Mouse (Mus musculus) thymus, adult 2 months (tissue): ENCODE data around the gene Gm3893. TPM values are rescaled to one million over a fixed set of nuclear protein-coding genes. Genes with fewer than 3 reads are reported as not detected.
"Not testable (repeated sequence)": the region's sequence is repeated elsewhere in the genome, so short reads cannot be mapped to it uniquely, and the experiment has no call there.

Experiments
- DNase-seq: peaks from one replicate; pipeline ENCODE4 v3.0.0; 2021
- H3K27ac ChIP-seq: fragments of 200-500 bp; 2 replicates; pipeline ENCODE4 v1.5.1; 2012; ENCODE audit warnings: low read length, control low read depth; ENCODE audit not compliant: control insufficient read depth, insufficient read depth
- H3K27me3 ChIP-seq: fragments of 200-500 bp; 2 replicates; pipeline ENCODE4 v1.6.1; 2012; ENCODE audit warnings: mild to moderate bottlenecking, low read length, moderate library complexity, mixed read lengths; ENCODE audit not compliant: control insufficient read depth, insufficient read depth
- H3K36me3 ChIP-seq: fragments of 200-500 bp; 2 replicates; pipeline ENCODE4 v1.6.1; 2012; ENCODE audit warnings: mild to moderate bottlenecking, low read length, moderate library complexity; ENCODE audit not compliant: control insufficient read depth, insufficient read depth
- H3K4me1 ChIP-seq: fragments of 200-500 bp; replicated peaks from 2 replicates; pipeline ENCODE4 v1.6.1; 2012; ENCODE audit warnings: low read length; ENCODE audit not compliant: control insufficient read depth, insufficient read depth
- H3K4me3 ChIP-seq: fragments of 200-500 bp; 2 replicates; pipeline ENCODE4 v1.5.1; 2012; ENCODE audit warnings: mild to moderate bottlenecking, low read length, control low read depth, moderate library complexity; ENCODE audit not compliant: control insufficient read depth, insufficient read depth
- WGBS: fragments of 180-500 bp; shearing (Covaris S2); methylation state at CpG from one replicate; pipeline ENCODE4 v1.1.7; 2018; 5-methylcytosine and 5-hydroxymethylcytosine counted together
- polyA plus RNA-seq: library from polyadenylated mRNA; depleted of rRNA; stranded (reverse); fragments of >200 nt; gene quantifications from 2 replicates; pipeline ENCODE4 v1.2.3, GENCODE M21; 2012; rRNA removed

Gm3893 gene
- polyA plus RNA-seq = not detected in 2 replicates

DNA sequence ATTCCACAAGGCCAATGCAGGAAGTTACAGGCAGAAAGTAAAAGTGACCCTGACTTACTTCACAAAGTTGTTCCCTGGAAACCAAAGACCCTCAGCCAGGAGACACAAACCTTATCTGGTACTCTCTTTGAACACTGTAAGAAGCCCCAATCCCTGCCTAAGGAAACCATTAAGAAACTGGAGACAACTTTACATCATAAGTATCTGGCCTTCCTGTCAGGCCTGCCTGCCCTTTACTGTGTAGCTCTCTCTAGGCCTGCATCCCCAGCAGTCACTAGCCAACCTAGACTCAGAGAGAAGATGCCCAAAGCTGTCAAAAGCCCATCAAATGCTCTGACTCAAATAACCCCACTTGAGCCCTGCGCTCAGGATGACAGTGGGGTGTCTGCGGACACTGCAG is at the start of gene Gm3893:
Gm3893 (plus strand) TSS at position 301 of the 400 bp plus-strand sequence.
- H3K4me3 ChIP-seq, H3K27ac ChIP-seq, H3K27me3 ChIP-seq, H3K4me1 ChIP-seq, H3K36me3 ChIP-seq, DNase-seq: not testable (repeated sequence)
- no CpG with 5 or more reads among the region's 2 CpGs for WGBS

GRCm38 (mm10) chr4:42114517-42114916 is 23.5 kb downstream of the Gm3893 start, which contains the start of gene Gm13304:
Gene Gm13304 (plus strand): TSS chr4:42114817.
- H3K4me1 ChIP-seq, H3K27ac ChIP-seq, H3K4me3 ChIP-seq, H3K27me3 ChIP-seq, H3K36me3 ChIP-seq, DNase-seq: not testable (repeated sequence)
- no CpG with 5 or more reads among the region's 5 CpGs for WGBS

Other genes with a start within 250 kb of the Gm3893 start
- gene Gm21541, start 187.6 kb upstream of the Gm3893 start, polyA plus RNA-seq = 12.4 and 22.8 TPM in 2 replicates
- 4.3 and 5.9 TPM in 2 replicates for gene Gm20878, start 149.6 kb upstream of the Gm3893 start, polyA plus RNA-seq
- 0.15 TPM in 2 replicates for gene Fam205a4, start 125.1 kb upstream of the Gm3893 start, polyA plus RNA-seq
- 0.12 TPM in 1 of 2 replicates, not detected in the other for gene Gm21093, start 56.5 kb upstream of the Gm3893 start, polyA plus RNA-seq
- not detected in 2 replicates for gene Gm13304, start 23.6 kb downstream of the Gm3893 start, polyA plus RNA-seq
- gene Gm13306, start 62.2 kb downstream of the Gm3893 start, polyA plus RNA-seq = 20.2 and 24.2 TPM in 2 replicates
- 23.3 and 38.0 TPM in 2 replicates for gene Gm13305, start 77.4 kb downstream of the Gm3893 start, polyA plus RNA-seq
- not detected in 2 replicates for gene Gm10600, start 149.4 kb downstream of the Gm3893 start, polyA plus RNA-seq
- 5.9 and 9.4 TPM in 2 replicates for gene Ccl21b, start 164.6 kb downstream of the Gm3893 start, polyA plus RNA-seq
- not detected in 2 replicates for gene Gm21953, start 203.1 kb downstream of the Gm3893 start, polyA plus RNA-seq
- gene Fam205a3, start 227.1 kb downstream of the Gm3893 start, polyA plus RNA-seq = 0.04 and 0.09 TPM in 2 replicates